Mouse (Mus musculus) thymus, adult 2 months (tissue): ENCODE data around the gene Padi6. TPM values are rescaled to one million over a fixed set of nuclear protein-coding genes. Genes with fewer than 3 reads are reported as not detected.

Source experiments
- DNase-seq: peaks from one replicate; pipeline ENCODE4 v3.0.0; 2021
- H3K27ac ChIP-seq: fragments of 200-500 bp; 2 replicates; pipeline ENCODE4 v1.5.1; 2012; ENCODE audit warnings: low read length, control low read depth; ENCODE audit not compliant: control insufficient read depth, insufficient read depth
- H3K27me3 ChIP-seq: fragments of 200-500 bp; 2 replicates; pipeline ENCODE4 v1.6.1; 2012; ENCODE audit warnings: mild to moderate bottlenecking, low read length, moderate library complexity, mixed read lengths; ENCODE audit not compliant: control insufficient read depth, insufficient read depth
- H3K36me3 ChIP-seq: fragments of 200-500 bp; 2 replicates; pipeline ENCODE4 v1.6.1; 2012; ENCODE audit warnings: mild to moderate bottlenecking, low read length, moderate library complexity; ENCODE audit not compliant: control insufficient read depth, insufficient read depth
- H3K4me1 ChIP-seq: fragments of 200-500 bp; replicated peaks from 2 replicates; pipeline ENCODE4 v1.6.1; 2012; ENCODE audit warnings: low read length; ENCODE audit not compliant: control insufficient read depth, insufficient read depth
- H3K4me3 ChIP-seq: fragments of 200-500 bp; 2 replicates; pipeline ENCODE4 v1.5.1; 2012; ENCODE audit warnings: mild to moderate bottlenecking, low read length, control low read depth, moderate library complexity; ENCODE audit not compliant: control insufficient read depth, insufficient read depth
- CTCF ChIP-seq: fragments of 200-500 bp; IDR thresholded peaks from 2 replicates; pipeline ENCODE4 v1.5.1; 2012; ENCODE audit warnings: mild to moderate bottlenecking, control low read depth, low read length, moderate library complexity, borderline replicate concordance; ENCODE audit not compliant: control insufficient read depth, poor library complexity, insufficient read depth; ENCODE audit errors: extremely low read depth
- POLR2A ChIP-seq: fragments of 200-500 bp; IDR thresholded peaks from 2 replicates; pipeline ENCODE4 v1.6.1; 2012; ENCODE audit warnings: mild to moderate bottlenecking, low read length, control low read depth, moderate library complexity; ENCODE audit not compliant: control insufficient read depth, poor library complexity, insufficient read depth; ENCODE audit errors: extremely low read depth
- WGBS: fragments of 180-500 bp; shearing (Covaris S2); methylation state at CpG from one replicate; pipeline ENCODE4 v1.1.7; 2018; 5-methylcytosine and 5-hydroxymethylcytosine counted together
- polyA plus RNA-seq: library from polyadenylated mRNA; depleted of rRNA; stranded (reverse); fragments of >200 nt; gene quantifications from 2 replicates; pipeline ENCODE4 v1.2.3, GENCODE M21; 2012

Padi6 gene
- polyA plus RNA-seq, 1 experiment: 0.90 TPM

- peaks cover 38% of the 10 kb centered on the region for H3K36me3 ChIP-seq
- H3K27me3 ChIP-seq: no peaks in the 10 kb centered on the region
- H3K4me1 ChIP-seq: peaks cover 8% of the 10 kb centered on the region
- DNase-seq: no peak
- no peak for TF ChIP-seq CTCF
- no peak overlapping the region for H3K27ac ChIP-seq
- WGBS: 90% methylated on average over 4 of the region's 4 CpGs
- H3K4me3 ChIP-seq: no peak overlapping the region
These were observed 34.8 kb downstream of the Padi6 start for GRCm38 (mm10) chr4:140707615-140708014.

DNA sequence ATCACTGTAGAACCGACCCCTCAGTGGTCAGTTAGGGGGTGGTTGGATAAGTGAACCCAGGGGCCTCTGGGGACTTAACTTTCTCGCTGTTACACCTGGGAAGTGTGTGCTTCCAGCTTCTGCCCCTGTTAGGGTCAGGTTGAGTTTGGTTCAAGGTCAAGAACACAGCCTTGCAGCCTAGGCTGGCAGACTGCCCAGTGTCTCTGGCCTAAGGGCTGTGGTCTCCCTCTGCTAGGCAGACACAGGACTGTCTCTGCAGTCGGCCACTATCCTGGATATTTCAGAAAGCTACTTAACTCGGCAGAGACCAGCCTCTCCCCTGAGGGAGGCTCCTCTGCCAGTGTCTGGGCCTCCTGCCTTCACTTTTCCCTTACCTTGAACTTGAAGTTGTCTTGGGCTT, 38.3 kb downstream of the Padi6 start:
- 65% methylated on average over 4 of the region's 4 CpGs for WGBS
- no peaks in the 10 kb centered on the region for H3K27me3 ChIP-seq
- H3K27ac ChIP-seq: no peak overlapping the region
- H3K36me3 ChIP-seq: peaks cover 14% of the 10 kb centered on the region
- peaks cover 23% of the 10 kb centered on the region for H3K4me1 ChIP-seq
- H3K4me3 ChIP-seq: no peak overlapping the region
- TF ChIP-seq CTCF (no peak), POLR2A (no peak)
- DNase-seq: no peak

DNA sequence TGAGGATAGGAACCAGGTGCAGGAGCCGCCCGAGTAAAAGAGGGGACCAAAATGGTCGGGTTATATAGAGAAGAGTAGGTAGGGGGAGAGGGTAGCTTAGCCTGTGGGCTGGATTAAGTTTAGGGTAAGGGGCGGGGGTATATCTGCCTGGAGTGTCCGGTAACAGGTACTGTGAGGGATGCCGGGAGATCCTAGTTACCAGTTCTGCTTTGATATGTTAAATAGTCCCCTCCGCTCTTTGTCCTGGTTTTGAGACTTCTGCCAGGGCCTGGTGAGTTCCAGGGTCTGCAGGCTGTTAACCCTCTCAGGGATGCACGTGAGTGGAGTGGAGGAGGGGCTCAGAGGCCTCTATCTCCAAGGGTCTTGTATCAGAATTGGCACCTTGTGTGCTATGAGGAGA, 38.8 kb downstream of the Padi6 start:
- WGBS: 51% methylated on average over 8 of the region's 8 CpGs
- Histone ChIP-seq H3K4me3 (no peak overlapping the region), H3K4me1 (peaks cover 23% of the 10 kb centered on the region)

GRCm38 (mm10) chr4:140702611-140703327, 39.7 kb downstream of the Padi6 start:
- H3K4me1 ChIP-seq: peaks cover 23% of the 10 kb centered on the region
- TF ChIP-seq POLR2A (no peak), CTCF (no peak)

More for the DNA sequence above, 38.8 kb downstream of the Padi6 start:
- Histone ChIP-seq H3K27me3 (no peaks in the 10 kb centered on the region), H3K36me3 (peaks cover 9% of the 10 kb centered on the region), H3K27ac (no peak overlapping the region)
- TF ChIP-seq POLR2A (no peak), CTCF (no peak)
- no peak for DNase-seq

DNA sequence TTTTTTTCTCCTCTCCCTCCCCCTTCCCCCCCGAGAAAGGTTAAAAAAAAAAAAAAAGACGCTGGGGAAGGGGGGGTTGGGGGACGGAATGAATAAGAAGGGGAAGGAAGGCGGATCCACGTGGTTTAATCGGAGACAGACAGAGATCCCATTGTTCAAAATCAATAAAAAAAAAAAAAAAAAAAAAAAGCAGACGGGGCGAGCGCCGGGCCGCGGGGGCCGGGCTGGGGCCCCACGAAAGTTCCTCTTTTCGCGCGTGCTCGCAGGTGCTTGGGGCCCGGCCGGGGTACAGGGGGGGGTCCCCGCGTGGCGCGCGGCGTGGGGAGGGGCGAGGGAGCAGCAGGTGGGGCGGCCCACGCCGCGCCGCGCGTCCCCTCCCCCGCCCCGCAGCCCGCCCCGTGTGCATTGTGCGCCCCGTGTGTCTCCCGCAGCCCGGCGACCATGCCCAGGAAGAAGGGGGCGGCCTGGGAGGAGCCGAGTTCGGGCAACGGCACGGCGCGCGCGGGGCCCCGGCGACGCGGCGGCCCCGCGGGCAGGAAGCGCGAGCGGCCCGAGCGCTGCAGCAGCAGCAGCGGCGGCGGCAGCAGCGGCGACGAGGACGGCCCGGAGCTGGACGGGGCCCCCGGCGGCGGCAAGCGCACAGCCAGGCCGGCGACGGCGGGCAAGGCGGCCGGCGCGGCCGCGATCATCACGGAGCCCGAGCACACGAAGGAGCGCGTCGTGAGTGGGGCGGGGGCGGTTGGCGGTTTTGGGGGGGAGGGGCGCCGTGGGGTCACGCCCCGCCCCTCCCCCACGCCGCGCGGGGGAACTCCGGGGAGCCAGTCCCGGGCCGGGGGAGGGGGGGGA, 40.5 kb downstream of the Padi6 start:
- H3K27me3 ChIP-seq: no peaks in the 10 kb centered on the region

More at GRCm38 (mm10) chr4:140702611-140703327, 39.7 kb downstream of the Padi6 start:
- H3K4me3 ChIP-seq: peak overlapping the region; percentile 75
- DNase-seq: peak; percentile 86
- H3K27me3 ChIP-seq: no peaks in the 10 kb centered on the region
- peak overlapping the region; percentile 15; the same call in 1 of the 2 replicates for H3K27ac ChIP-seq
- 2% methylated on average over 60 of the region's 68 CpGs for WGBS
- H3K36me3 ChIP-seq: peaks cover under 1% of the 10 kb centered on the region; the same call in 1 of the 2 replicates

GRCm38 (mm10) chr4:140701049-140701715, 41.3 kb downstream of the Padi6 start:
- peak; percentile 59; the same call in 1 of the 2 replicates for TF ChIP-seq POLR2A
- peak; percentile 85; the same call in 1 of the 2 replicates for TF ChIP-seq CTCF
- DNase-seq: peak; percentile 73
- peak overlapping the region; percentile 91 for H3K27ac ChIP-seq
- H3K4me3 ChIP-seq: peak overlapping the region; percentile 75
- WGBS: 2% methylated on average over 61 of the region's 61 CpGs
- H3K27me3 ChIP-seq: no peaks in the 10 kb centered on the region
- H3K36me3 ChIP-seq: no peaks in the 10 kb centered on the region
- H3K4me1 ChIP-seq: peaks cover 25% of the 10 kb centered on the region

More for the DNA sequence above, 40.5 kb downstream of the Padi6 start:
- TF ChIP-seq POLR2A: no peak
- no peak for TF ChIP-seq CTCF
- peak; percentile 68 for DNase-seq
- WGBS: 4% methylated on average over 100 of the region's 107 CpGs
- Histone ChIP-seq H3K4me3 (peak overlapping the region; percentile 75), H3K27ac (peak overlapping the region; percentile 91), H3K4me1 (peaks cover 23% of the 10 kb centered on the region), H3K36me3 (no peaks in the 10 kb centered on the region)
